Mouse (Mus musculus): ENCODE data around the gene Rad9a.

DNA sequence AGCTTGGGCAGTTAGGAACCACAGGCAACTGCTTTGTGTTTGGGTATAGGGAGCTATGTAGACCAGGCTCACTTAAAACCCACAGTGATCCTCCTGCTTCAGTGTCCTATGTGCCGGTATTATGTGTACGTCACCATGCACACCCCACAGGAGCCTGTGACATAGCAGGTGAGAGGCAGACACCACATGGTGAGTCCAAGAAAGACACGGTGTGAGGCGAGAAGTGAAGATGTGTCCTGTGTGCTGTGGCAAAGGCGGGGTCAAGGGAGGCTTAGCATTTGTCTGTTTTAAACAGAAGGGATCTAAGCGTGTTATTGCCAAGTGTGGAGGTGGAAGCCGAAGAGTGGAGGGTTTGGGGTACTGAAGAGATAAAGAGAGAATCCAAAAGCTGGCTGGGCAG, 25.3 kb upstream of the Rad9a start:
- no peak for TF ChIP-seq CTCF (IDR thresholded peaks at IDR 0.05; ENCODE audit: borderline replicate concordance, insufficient read depth, low read depth, low read length)
- TF ChIP-seq POLR2A (IDR thresholded peaks at IDR 0.05; ENCODE audit: borderline replicate concordance, insufficient read depth, low read length) = no peak

Measured in cerebellum, adult 2 months (tissue).